Mouse (Mus musculus): ENCODE measurements around the gene Tmprss4. TPM values are rescaled to one million over a fixed set of nuclear protein-coding genes. Genes with fewer than 3 reads are reported as not detected.
A peak's percentile ranks its signal among the peaks of the same experiment; 100 is the strongest.

Gene Tmprss4
- total RNA-seq, 2 experiments from 2014 or later: not detected

DNA sequence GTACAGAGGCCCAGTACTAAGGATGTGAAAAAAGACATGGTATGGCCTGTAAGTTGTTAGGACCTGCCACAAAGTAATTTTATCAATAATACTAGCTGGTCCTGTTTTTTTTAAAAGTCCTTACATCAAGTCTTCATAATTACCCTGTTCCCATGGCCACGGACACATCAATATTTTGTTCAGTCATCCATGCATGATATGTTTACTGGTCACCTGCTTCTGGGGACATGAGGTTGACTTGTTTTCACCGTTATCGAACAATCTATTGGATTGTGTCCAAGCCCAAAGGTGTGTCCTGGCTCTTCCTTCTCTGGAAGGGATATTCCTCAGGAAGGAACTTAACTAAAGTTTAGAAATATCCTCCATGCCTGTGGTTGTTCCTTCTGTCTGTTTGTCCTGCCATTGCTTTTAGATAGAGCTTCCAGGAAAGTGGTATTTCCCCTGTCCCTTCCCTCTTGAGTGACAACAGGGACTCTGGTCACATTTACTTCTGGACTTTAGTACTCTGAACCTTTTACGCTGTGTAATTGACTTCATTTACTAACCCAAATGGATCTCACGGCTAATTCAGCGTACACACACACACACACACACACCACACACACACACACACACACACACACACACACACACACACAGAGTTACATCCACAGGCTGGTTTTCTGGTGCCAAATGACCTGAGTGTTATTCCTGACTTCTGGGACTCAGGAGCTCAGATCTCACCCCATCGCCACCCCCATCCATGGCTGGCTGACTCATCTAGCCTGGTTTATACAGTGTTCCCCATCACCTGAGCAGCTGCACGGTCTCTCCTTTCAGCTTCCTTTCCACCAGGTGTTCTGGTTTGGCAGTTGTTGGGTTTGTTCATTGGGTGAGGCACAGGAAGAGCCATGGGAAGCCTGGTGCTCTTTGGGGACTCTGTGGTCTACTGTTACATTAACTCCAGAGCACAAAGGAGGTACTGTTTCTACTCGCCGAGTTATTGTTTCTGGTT is 15.0 kb downstream of the Tmprss4 start:
- H3K4me3 ChIP-seq: no peak overlapping the region
- H3K27ac ChIP-seq: no peak overlapping the region
- intact Hi-C loops (cut with DNase I): no loop called here
- no peak for TF ChIP-seq CTCF (IDR thresholded peaks at IDR 0.05)
- DNase-seq: no peak

DNA sequence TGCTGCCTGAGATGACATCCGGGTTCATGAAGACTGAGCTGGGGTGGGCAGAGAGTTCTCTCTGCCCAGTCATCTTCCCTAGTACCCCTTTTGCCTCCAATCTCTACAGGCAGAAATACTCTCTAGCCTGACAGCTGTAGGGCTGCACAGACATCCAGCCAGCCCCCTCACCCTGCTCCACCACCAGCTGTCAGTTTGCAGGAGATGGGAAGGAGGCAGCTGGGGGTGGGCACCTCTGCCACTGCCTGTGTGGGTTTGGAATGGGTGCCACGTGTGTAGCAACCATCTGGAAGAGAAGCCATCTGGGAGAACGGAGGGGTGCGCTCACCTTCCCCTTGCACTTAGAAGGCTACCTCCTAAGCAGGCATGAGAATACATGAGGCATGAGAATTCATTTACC is 18.6 kb downstream of the Tmprss4 start:
- TF ChIP-seq CTCF (IDR thresholded peaks at IDR 0.05): no peak
- Histone ChIP-seq H3K4me3 (no peak overlapping the region), H3K27ac (no peak overlapping the region)
- no peak for DNase-seq
- intact Hi-C loops (cut with DNase I): no loop called here

GRCm38 (mm10) chr9:45183266-45183665 is 20.6 kb downstream of the Tmprss4 start:
- intact Hi-C loops (cut with DNase I): no loop called here
- DNase-seq: no peak
- no peak for TF ChIP-seq CTCF (IDR thresholded peaks at IDR 0.05)
- no peak overlapping the region for H3K27ac ChIP-seq
- H3K4me3 ChIP-seq: no peak overlapping the region

DNA sequence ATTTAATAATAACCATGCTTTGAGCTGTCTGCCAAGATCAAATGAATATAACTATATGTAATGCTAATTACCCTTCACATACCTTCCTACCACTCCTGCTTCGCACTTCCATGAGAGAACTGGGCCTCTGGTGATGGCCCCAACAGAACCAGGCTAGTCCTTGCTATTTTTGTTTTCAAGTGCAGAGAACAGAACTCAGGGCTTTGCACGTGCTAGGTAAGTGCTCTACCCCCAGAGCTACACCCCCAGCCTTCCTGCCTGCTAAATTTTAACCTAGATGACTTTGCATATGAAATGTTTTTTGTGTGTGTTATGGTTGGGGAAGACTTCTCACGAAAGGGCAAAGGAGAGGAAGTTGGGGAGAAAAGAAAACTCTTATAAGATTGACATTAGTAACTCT is 21.4 kb downstream of the Tmprss4 start:
- no peak for DNase-seq
- TF ChIP-seq CTCF (IDR thresholded peaks at IDR 0.05): no peak
- Histone ChIP-seq H3K4me3 (no peak overlapping the region), H3K27ac (no peak overlapping the region)
- intact Hi-C loops (cut with DNase I): no loop called here

GRCm38 (mm10) chr9:45181770-45182169 is 22.1 kb downstream of the Tmprss4 start, which contains the start of gene BC049352:
Gene BC049352, plus strand, starts transcription at chr9:45182007.
- Histone ChIP-seq H3K27ac (peak within 1 kb of the TSS; percentile 31; the same call in 1 of the 2 replicates), H3K4me3 (no peak within 1 kb of the TSS)
- TF ChIP-seq CTCF (IDR thresholded peaks at IDR 0.05): no peak
- peak; percentile 50 for DNase-seq
- intact Hi-C loops (cut with DNase I): no loop called here

DNA sequence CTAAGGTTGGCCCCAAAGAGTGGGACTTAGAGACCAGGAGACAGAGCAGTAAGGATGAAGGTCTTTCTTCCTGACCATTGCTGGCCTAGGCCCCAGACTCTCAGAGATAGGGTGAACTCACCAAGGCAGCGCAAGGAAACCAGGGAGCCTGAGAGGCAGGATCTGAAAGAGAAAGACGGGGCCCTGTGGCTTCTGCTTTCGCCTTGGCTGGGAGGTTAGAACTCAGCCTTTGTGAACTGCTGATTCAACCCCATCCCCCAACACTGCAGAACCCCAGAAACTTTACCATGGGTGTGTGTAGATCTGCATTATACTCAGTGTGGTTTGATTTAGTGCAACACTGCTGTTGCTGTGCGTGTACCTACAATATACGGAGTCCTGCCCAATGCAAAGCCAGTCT is 24.6 kb downstream of the Tmprss4 start:
- intact Hi-C loops (cut with DNase I): no loop called here
- Histone ChIP-seq H3K4me3 (no peak overlapping the region), H3K27ac (no peak overlapping the region)
- no peak for DNase-seq
- no peak for TF ChIP-seq CTCF (IDR thresholded peaks at IDR 0.05)

DNA sequence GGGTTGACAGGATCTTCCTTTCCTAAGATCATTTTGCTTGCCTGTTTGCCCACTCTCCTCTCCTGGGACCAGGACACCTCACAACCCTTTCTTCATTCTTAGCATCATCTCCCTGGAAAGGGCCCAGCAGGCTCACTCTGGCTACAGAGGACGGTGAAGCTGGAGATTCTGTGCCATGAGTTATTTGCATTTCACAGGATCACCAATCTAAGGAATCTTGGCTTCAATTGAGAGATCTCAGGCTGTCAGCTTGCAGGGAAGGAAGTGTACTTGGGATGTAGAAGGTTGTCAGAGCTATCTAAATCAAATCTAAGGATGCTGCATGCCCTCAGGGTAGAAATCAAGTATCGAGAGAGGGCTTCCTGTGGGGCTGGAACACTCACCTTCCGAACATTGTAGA is 30.4 kb downstream of the Tmprss4 start:
- H3K4me3 ChIP-seq: no peak overlapping the region
- no peak for TF ChIP-seq CTCF (IDR thresholded peaks at IDR 0.05)
- H3K27ac ChIP-seq: no peak overlapping the region
- no peak for DNase-seq
- intact Hi-C loops (cut with DNase I): no loop called here

DNA sequence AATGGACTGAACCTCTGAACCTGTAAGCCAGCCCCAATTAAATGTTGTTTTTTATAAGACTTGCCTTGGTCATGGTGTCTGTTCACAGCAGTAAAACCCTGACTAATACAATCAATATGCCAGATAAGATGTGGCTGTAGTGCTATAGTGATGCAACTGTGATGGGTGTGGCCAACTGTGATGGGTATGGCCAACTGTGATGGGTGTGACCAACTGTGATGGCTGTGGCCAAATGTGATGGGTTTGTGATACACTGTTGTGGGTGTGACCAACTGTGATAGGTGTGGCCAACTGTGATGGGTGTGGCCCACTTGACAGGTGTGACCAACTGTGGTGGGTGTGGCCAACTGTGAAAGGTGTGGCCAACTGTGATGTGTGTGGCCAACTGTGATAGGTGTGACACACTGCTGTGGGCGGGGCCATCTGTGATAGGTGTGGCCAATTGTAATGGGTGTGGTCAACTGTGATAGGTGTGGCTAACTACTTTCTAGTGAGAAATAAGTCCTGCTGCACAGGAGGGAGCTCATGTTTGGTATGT is 32.8 kb downstream of the Tmprss4 start:
- TF ChIP-seq CTCF (IDR thresholded peaks at IDR 0.05): no peak
- Histone ChIP-seq H3K4me3 (no peak overlapping the region), H3K27ac (no peak overlapping the region)
- no peak for DNase-seq
- intact Hi-C loops (cut with DNase I): no loop called here

DNA sequence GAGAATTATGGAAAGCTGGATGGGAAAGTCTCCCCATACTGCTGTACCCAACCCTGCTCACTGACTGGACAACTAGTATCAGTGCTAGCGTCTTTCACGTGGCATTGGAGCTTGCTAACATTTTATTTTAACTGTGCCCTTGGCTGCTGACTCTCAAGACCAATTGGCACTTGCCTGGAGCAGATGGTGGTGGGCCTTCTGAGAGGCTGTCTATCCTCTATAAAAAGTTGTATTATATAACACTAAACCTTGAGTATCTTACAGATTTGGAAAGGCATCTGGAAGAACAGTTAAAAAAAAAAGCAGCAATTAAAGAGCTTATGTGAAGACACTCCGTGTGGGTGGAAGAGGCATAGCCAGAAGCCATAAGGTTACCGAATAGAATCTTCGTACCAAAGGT is 33.7 kb downstream of the Tmprss4 start:
- intact Hi-C loops (cut with DNase I): no loop called here
- Histone ChIP-seq H3K4me3 (no peak overlapping the region), H3K27ac (no peak overlapping the region)
- no peak for TF ChIP-seq CTCF (IDR thresholded peaks at IDR 0.05)
- DNase-seq: no peak

DNA sequence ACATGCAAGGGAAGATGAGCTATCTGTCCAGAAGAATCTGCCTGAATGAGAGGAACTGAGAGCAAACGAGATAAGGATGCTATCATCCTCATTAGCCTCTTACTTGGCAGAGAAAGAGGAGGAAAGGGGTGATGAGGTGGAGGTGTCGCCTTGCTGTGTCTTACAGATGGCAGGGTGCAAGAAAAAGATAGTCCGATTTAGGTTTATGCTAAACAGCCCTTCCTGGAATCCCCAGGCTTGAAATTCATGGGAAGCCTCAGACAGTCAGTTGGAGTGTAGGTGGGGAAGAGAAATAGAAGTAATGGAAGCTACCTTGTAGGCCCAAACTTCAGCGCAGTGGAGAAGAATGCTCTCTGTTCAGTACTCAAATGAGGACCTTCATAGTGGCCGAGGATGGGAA is 36.0 kb downstream of the Tmprss4 start:
- intact Hi-C loops (cut with DNase I): no loop called here
- no peak for DNase-seq

DNA sequence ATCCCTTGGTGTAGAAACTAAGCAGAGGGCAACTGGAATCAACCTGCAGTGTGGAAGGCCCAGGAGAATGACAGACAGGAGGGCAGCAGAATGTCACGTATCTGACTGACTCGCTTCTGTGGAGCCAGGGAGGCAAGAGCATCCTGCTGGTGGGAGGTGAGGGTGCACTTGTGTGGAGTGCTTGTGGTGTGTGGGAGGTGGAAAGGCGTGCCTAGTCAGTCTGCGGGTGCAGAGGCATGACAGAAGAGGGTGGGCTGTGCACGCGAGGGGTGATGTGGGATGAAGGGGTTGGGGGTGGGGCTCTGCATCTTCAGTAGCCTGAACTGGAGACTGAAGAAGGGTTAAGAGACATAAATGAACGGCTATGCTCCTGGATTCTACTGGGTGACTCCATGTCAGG is 50.5 kb downstream of the Tmprss4 start:
- no peak overlapping the region for H3K4me3 ChIP-seq
- TF ChIP-seq CTCF (IDR thresholded peaks at IDR 0.05): no peak
- intact Hi-C loops (cut with DNase I): no loop called here
- DNase-seq: no peak
- H3K27ac ChIP-seq: no peak overlapping the region

More for the DNA sequence above, 36.0 kb downstream of the Tmprss4 start:
- Histone ChIP-seq H3K27ac (no peak overlapping the region), H3K4me3 (no peak overlapping the region)
- no peak for TF ChIP-seq CTCF (IDR thresholded peaks at IDR 0.05)

DNA sequence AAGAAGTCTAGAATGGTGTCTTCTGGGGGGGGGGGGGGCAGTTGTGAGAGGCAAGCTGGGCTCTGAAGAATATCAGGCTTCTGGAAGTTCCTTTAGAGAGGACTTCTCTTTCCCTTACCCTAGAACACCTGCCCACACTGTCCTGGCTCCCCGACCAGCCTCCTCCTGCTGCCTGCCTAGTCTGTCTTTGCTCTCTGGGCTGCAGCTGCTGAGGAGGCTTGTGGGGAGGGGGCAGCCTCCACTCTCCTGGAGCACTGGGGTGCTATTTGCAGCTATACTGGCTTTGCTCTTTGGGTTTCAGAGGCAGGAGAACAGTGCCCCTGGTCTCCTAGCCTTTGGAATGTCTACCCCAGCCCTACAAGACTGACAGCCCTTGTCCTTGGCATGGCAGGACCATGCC is 53.0 kb downstream of the Tmprss4 start:
- Histone ChIP-seq H3K4me3 (no peak overlapping the region), H3K27ac (no peak overlapping the region)
- intact Hi-C loops (cut with DNase I): no loop called here
- TF ChIP-seq CTCF (IDR thresholded peaks at IDR 0.05): no peak
- DNase-seq: no peak

GRCm38 (mm10) chr9:45146267-45146597 is 57.7 kb downstream of the Tmprss4 start:
- TF ChIP-seq CTCF (IDR thresholded peaks at IDR 0.05): peak; percentile 92
- peak; percentile 57 for DNase-seq
- intact Hi-C loops (cut with DNase I): loop anchor here (1.0 to 2.0 kb wide), 2 partner anchors 25 to 121 kb away; no protein-coding TSS in a partner anchor
- H3K4me3 ChIP-seq: peak overlapping the region; percentile 59
- no peak overlapping the region for H3K27ac ChIP-seq

All from gastrocnemius, adult 2 months (tissue).